Mouse (Mus musculus): ENCODE results near the gene Acsl4.

Acsl4 gene

GRCm38 (mm10) chrX:142358427-142358826 lies 31.9 kb downstream of the Acsl4 start:
- DNase-seq (ENCODE audit: extremely low read depth, low read depth) = no peak

- no peak for DNase-seq (ENCODE audit: extremely low read depth, low read depth)
Observed at GRCm38 (mm10) chrX:142336207-142336606, 54.1 kb downstream of the Acsl4 start.

- no peak for DNase-seq (ENCODE audit: extremely low read depth, low read depth)
Observed at GRCm38 (mm10) chrX:142335502-142335901, 54.8 kb downstream of the Acsl4 start.

GRCm38 (mm10) chrX:142325760-142326159 lies 64.6 kb downstream of the Acsl4 start:
- no peak for DNase-seq (ENCODE audit: extremely low read depth, low read depth)

GRCm38 (mm10) chrX:142316106-142316505 lies 74.2 kb downstream of the Acsl4 start:
- DNase-seq (ENCODE audit: extremely low read depth, low read depth) = no peak

DNA sequence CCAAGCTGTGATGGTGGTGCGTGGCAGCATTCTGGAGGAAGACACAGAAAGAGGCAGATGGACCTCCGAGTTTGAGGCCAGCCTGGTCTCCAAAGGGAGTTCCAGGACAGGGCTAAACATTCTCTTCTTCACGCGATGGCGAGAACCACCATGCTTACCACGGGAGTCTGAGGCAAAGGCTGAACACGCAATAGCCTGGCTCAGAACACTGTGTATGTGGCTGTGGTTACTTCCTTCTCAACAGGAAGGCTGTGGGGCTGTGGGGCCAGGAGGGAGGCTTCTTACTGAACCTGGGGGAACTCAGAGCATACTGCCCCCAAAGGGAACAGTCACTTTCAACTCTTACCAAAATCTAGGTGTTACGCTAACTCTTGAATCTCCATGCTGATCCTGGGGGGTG lies 75.1 kb downstream of the Acsl4 start:
- no peak for DNase-seq (ENCODE audit: extremely low read depth, low read depth)

GRCm38 (mm10) chrX:142314307-142315024 lies 75.9 kb downstream of the Acsl4 start:
- peak; percentile 46 for DNase-seq (ENCODE audit: extremely low read depth, low read depth)

DNA sequence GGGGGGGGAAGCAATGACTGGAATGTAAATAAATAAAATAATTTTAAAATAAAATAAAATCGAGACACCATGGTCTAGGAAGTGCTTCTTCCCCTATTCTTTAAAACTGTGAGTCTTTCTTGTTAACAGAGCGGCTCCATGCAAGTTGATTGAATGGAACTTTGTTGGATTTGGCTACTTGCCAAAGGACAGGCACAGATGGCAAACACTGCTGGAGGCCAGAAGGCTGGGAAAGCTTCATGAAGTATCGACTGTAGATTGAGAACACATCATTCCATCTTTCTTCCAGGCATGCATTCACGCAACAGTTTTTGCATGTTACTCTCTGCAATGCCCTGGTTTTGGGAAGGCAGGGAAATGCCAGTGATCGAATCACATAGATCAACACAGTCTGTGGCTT lies 79.9 kb downstream of the Acsl4 start:
- DNase-seq (ENCODE audit: extremely low read depth, low read depth) = no peak

- DNase-seq (ENCODE audit: extremely low read depth, low read depth) = no peak
Observed at GRCm38 (mm10) chrX:142305869-142306581, 84.3 kb downstream of the Acsl4 start, which contains the start of gene Kcne1l. Gene Kcne1l (minus strand): TSS chrX:142306294.

- no peak for DNase-seq (ENCODE audit: extremely low read depth, low read depth)
Observed at GRCm38 (mm10) chrX:142305010-142305868, 85.1 kb downstream of the Acsl4 start.

GRCm38 (mm10) chrX:142304592-142304991 lies 85.7 kb downstream of the Acsl4 start:
- DNase-seq (ENCODE audit: extremely low read depth, low read depth) = no peak

DNA sequence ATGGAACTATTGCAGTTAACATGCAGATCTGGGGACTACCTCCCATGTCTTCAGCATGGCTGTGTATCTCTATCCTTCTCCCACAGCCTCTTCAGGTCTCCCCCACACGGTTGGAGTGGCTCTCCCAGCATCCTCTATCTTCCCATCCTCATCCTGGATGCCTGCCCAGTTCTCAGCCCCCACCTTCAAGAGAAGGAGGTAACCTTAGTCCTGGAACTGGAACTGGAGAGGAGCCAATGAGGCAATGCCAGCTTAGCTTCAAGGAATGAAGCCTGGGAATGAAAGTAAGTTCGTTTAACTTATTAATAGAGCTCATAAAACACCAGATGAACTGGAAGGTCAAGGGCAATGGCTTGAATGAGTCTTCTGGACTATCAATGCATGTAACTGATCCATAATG lies 86.9 kb downstream of the Acsl4 start:
- no peak for DNase-seq (ENCODE audit: extremely low read depth, low read depth)

DNA sequence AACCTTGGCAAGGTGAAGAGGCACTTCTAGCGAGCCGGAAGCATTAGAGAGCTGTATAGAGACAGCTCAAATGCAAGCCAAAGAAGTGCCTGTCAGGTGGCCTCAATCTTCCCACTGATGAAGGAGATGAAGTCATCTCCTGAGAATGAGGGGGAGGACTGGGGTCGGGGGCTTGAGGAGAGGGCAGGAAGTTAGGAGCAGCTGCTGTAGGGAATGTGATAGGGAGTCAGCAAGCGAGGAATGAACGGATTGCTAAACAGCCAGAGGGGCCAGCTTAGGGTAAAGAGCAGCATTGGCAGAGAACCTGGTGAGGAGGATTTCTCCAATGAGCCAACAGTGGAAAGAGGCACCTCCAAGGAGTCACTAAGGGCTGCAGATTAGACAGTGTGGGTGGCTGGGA lies 104.4 kb downstream of the Acsl4 start:
- DNase-seq (ENCODE audit: extremely low read depth, low read depth) = no peak

GRCm38 (mm10) chrX:142276573-142276972 lies 113.8 kb downstream of the Acsl4 start:
- no peak for DNase-seq (ENCODE audit: extremely low read depth, low read depth)

GRCm38 (mm10) chrX:142276031-142276430 lies 114.3 kb downstream of the Acsl4 start:
- DNase-seq (ENCODE audit: extremely low read depth, low read depth) = no peak

Measured in MEL-GATA-1-ER (cell line).